Mouse (Mus musculus) embryonic facial prominence, embryonic 14.5 days (tissue): Measurements from ENCODE around the gene Kmt2c. TPM values are rescaled to one million over a fixed set of nuclear protein-coding genes. Genes with fewer than 3 reads are reported as not detected.

Source experiments
- polyA plus RNA-seq: library from polyadenylated mRNA; unstranded; fragments of >200 nt; fragmentation: Nextera tagmentation; extraction: Ambion mirVana; gene quantifications from 2 replicates; pipeline ENCODE4 v1.2.1, GENCODE M21; 2014

The Kmt2c gene
- polyA plus RNA-seq, 1 experiment from 2014 or later, result 19.9 TPM

Other genes starting within 250 kb of the Kmt2c start
- not detected in 2 replicates for gene Cct8l1, start 17.3 kb upstream of the Kmt2c start, polyA plus RNA-seq
- 3.6 and 4.1 TPM in 2 replicates for gene Xrcc2, start 207.0 kb upstream of the Kmt2c start, polyA plus RNA-seq